Mouse (Mus musculus) neural tube, embryonic 13.5 days (tissue): ENCODE results near the gene Tnfaip3. TPM values are rescaled to one million over a fixed set of nuclear protein-coding genes. Genes with fewer than 3 reads are reported as not detected.

Experiments
- ATAC-seq: fragments of 200-750 bp; cut with Nextera tagmentation; 2 replicates; pipeline ENCODE4 v1.8.0; 2017; ENCODE audit warnings: low read depth, mild to moderate bottlenecking, moderate TSS enrichment, moderate library complexity
- H3K27ac ChIP-seq: fragments of 300-500 bp; sonication (generic); replicated peaks from 2 replicates; pipeline ENCODE4 v1.5.1; 2015; ENCODE audit warnings: moderate library complexity, mild to moderate bottlenecking, inconsistent platforms
- H3K27me3 ChIP-seq: fragments of 300-500 bp; sonication (generic); 2 replicates; pipeline ENCODE4 v1.6.1; 2015; ENCODE audit warnings: mild to moderate bottlenecking, inconsistent platforms
- H3K36me3 ChIP-seq: fragments of 300-500 bp; sonication (generic); 2 replicates; pipeline ENCODE4 v1.6.1; 2015; ENCODE audit warnings: mild to moderate bottlenecking, inconsistent platforms
- H3K4me1 ChIP-seq: fragments of 300-500 bp; sonication (generic); replicated peaks from 2 replicates; pipeline ENCODE4 v1.6.1; 2015; ENCODE audit warnings: inconsistent platforms
- H3K4me2 ChIP-seq: fragments of 300-500 bp; sonication (generic); 2 replicates; pipeline ENCODE4 v1.6.1; 2015; ENCODE audit warnings: inconsistent platforms, mild to moderate bottlenecking, moderate library complexity
- H3K4me3 ChIP-seq: fragments of 300-500 bp; sonication (generic); 2 replicates; pipeline ENCODE4 v1.5.1; 2015; ENCODE audit warnings: mild to moderate bottlenecking, inconsistent platforms
- H3K9ac ChIP-seq: fragments of 300-500 bp; sonication (generic); 2 replicates; pipeline ENCODE4 v1.6.1; 2015; ENCODE audit warnings: moderate library complexity, mild to moderate bottlenecking, inconsistent platforms
- H3K9me3 ChIP-seq: fragments of 300-500 bp; sonication (generic); 2 replicates; pipeline ENCODE4 v1.6.1; 2016; ENCODE audit warnings: inconsistent platforms
- WGBS: fragments of 180-500 bp; shearing (Covaris S2); methylation state at CpG from one replicate; pipeline ENCODE4 v1.1.7; 2015; 5-methylcytosine and 5-hydroxymethylcytosine counted together
- polyA plus RNA-seq: library from polyadenylated mRNA; unstranded; fragments of >200 nt; fragmentation: Nextera tagmentation; extraction: Ambion mirVana; gene quantifications from 2 replicates; pipeline ENCODE4 v1.2.1, GENCODE M21; 2015

Gene Tnfaip3
- polyA plus RNA-seq, 1 experiment from 2014 or later, result 1.6 TPM

- Histone ChIP-seq H3K27me3 (no peaks in the 10 kb centered on the region), H3K4me2 (no peak overlapping the region), H3K36me3 (no peaks in the 10 kb centered on the region), H3K27ac (no peak overlapping the region), H3K9me3 (no peaks in the 10 kb centered on the region), H3K4me1 (no peaks in the 10 kb centered on the region), H3K4me3 (no peak overlapping the region), H3K9ac (no peak overlapping the region)
- WGBS, result 42% methylated on average over 2 of the region's 2 CpGs
- ATAC-seq, result no peak
Measured at GRCm38 (mm10) chr10:18987046-18987906, 28.2 kb downstream of the Tnfaip3 start.

DNA sequence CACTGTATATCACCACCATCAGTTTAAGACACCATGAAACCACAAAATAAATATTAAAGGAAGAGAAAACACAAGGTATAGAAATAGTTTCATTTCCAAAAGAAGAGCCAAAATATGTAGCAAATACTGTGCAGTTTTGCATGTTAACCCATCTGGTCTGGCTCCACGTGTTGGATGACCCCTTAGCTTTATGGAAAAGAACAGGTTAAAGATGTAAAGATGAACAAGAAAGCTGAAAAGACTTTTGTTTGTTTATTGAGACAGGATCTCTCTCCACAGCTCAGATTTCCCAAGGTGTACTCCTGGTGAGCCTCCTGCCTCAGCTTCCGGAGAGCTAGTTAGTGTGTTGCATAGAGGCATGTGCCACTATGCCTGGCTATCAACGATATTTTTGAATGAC, 29.9 kb downstream of the Tnfaip3 start:
- no peak overlapping the region for H3K27ac ChIP-seq

GRCm38 (mm10) chr10:18983514-18983913, 31.9 kb downstream of the Tnfaip3 start:
- Histone ChIP-seq H3K4me2 (no peak overlapping the region), H3K9me3 (no peaks in the 10 kb centered on the region), H3K4me3 (no peak overlapping the region), H3K4me1 (no peaks in the 10 kb centered on the region), H3K36me3 (no peaks in the 10 kb centered on the region), H3K27me3 (no peaks in the 10 kb centered on the region), H3K27ac (no peak overlapping the region), H3K9ac (no peak overlapping the region)
- no peak for ATAC-seq
- WGBS, result 84% methylated on average over 6 of the region's 6 CpGs

More for the DNA sequence above, 29.9 kb downstream of the Tnfaip3 start:
- Histone ChIP-seq H3K4me2 (no peak overlapping the region), H3K9me3 (no peaks in the 10 kb centered on the region), H3K9ac (no peak overlapping the region), H3K27me3 (no peaks in the 10 kb centered on the region), H3K36me3 (no peaks in the 10 kb centered on the region), H3K4me3 (no peak overlapping the region), H3K4me1 (no peaks in the 10 kb centered on the region)
- ATAC-seq, result no peak
- WGBS, result 86% methylated on average over 3 of the region's 3 CpGs

GRCm38 (mm10) chr10:18974486-18974885, 41.0 kb downstream of the Tnfaip3 start:
- ATAC-seq, result no peak
- H3K27me3 ChIP-seq, result no peaks in the 10 kb centered on the region
- H3K27ac ChIP-seq, result no peak overlapping the region
- H3K9me3 ChIP-seq, result no peaks in the 10 kb centered on the region
- H3K9ac ChIP-seq, result no peak overlapping the region
- H3K4me2 ChIP-seq, result no peak overlapping the region
- no peaks in the 10 kb centered on the region for H3K36me3 ChIP-seq
- 88% methylated on average over 3 of the region's 3 CpGs for WGBS
- no peak overlapping the region for H3K4me3 ChIP-seq
- H3K4me1 ChIP-seq, result no peaks in the 10 kb centered on the region

DNA sequence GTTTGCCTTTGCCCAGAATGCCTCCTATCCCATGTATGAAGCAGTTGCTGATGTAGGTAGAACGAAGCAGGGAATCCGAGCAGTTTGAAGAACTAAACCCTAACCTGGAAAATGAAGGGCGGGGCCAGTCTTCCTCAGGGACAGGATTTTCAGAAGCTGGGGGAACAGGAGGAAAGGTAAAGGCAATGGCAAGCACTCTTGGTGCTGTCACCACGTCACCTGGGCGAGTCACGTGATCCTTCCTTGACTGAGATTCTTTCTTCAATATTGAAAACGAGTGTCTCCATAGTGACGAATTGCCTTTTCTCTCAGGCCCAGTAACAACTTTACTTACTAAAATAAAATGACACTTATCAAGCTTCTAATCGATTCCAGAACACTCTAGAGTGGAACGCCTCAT, 48.6 kb downstream of the Tnfaip3 start:
- Histone ChIP-seq H3K4me1 (no peaks in the 10 kb centered on the region), H3K9ac (no peak overlapping the region), H3K9me3 (no peaks in the 10 kb centered on the region), H3K36me3 (no peaks in the 10 kb centered on the region), H3K27me3 (no peaks in the 10 kb centered on the region), H3K4me3 (no peak overlapping the region), H3K27ac (no peak overlapping the region), H3K4me2 (no peak overlapping the region)
- WGBS, result 93% methylated on average over 10 of the region's 10 CpGs
- no peak for ATAC-seq

DNA sequence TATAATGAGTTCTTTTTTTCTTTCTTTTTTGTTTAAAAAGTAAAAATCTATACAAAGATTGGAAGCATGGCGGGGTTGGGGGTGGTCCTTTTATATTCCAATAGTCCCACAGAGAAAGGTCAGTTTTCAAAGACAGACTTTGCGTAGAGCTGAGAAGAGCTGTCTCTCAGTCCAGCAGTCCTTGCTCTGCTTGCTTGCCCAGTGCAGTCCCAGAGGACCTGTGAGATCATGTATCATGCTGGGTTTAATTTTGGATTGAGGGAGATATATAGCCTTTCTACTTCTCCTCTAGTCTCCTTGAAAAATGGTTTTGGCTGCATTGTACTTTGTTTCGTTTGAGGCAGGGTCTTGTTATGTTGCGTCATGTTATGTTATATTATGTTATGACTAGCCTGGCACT, 49.9 kb downstream of the Tnfaip3 start:
- Histone ChIP-seq H3K4me2 (no peak overlapping the region), H3K27ac (no peak overlapping the region), H3K4me1 (no peaks in the 10 kb centered on the region), H3K27me3 (no peaks in the 10 kb centered on the region), H3K4me3 (no peak overlapping the region), H3K36me3 (no peaks in the 10 kb centered on the region), H3K9me3 (no peaks in the 10 kb centered on the region), H3K9ac (no peak overlapping the region)
- 89% methylated on average over 4 of the region's 4 CpGs for WGBS
- ATAC-seq, result no peak

GRCm38 (mm10) chr10:18964856-18965255, 50.6 kb downstream of the Tnfaip3 start:
- Histone ChIP-seq H3K4me3 (no peak overlapping the region), H3K4me2 (no peak overlapping the region), H3K27me3 (no peaks in the 10 kb centered on the region), H3K9me3 (no peaks in the 10 kb centered on the region), H3K36me3 (no peaks in the 10 kb centered on the region), H3K9ac (no peak overlapping the region), H3K27ac (no peak overlapping the region), H3K4me1 (no peaks in the 10 kb centered on the region)
- ATAC-seq, result no peak
- WGBS, result 84% methylated on average over 7 of the region's 7 CpGs

DNA sequence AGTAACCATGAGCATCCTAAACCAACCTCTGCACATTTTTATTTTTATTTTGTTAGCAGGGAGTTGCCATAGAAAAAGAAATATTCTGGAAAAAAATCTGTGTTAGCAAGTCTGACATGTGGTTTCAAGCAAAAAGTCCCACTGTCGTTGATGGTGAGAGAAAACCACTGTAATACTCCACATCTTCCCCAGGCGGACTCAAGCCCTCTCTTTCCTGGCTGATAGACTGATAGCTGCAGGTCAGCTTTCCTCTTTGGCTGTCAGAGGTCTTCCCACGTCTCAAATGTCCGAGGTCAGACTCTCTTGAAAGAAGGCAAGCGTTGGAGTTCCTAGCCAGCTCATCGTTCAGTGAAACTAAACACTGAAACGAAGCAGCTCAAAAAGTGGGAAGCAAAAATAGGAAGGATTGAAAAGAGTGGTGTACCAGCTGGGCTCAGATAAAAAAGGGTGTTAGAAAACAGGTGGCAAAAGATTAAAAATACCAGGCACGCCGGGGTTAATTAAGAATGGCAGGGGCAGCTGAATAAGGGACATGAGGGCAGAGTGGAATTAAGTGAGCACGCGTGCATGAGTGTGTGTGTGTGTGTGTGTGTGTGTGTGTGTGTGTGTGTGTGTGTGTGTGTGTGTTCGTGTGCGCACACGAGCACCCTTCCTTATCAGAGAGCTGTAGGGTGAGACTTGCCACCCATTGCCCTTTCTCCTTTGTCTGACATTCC, 55.5 kb downstream of the Tnfaip3 start:
- H3K4me2 ChIP-seq, result no peak overlapping the region
- no peak overlapping the region for H3K4me3 ChIP-seq
- ATAC-seq, result no peak
- no peaks in the 10 kb centered on the region for H3K36me3 ChIP-seq
- H3K9ac ChIP-seq, result no peak overlapping the region
- H3K4me1 ChIP-seq, result no peaks in the 10 kb centered on the region
- 72% methylated on average over 14 of the region's 14 CpGs for WGBS
- H3K9me3 ChIP-seq, result no peaks in the 10 kb centered on the region
- H3K27ac ChIP-seq, result no peak overlapping the region
- H3K27me3 ChIP-seq, result no peaks in the 10 kb centered on the region

GRCm38 (mm10) chr10:18953706-18954071, 61.8 kb downstream of the Tnfaip3 start:
- H3K36me3 ChIP-seq, result no peaks in the 10 kb centered on the region
- no peak overlapping the region for H3K9ac ChIP-seq
- H3K4me1 ChIP-seq, result no peaks in the 10 kb centered on the region
- WGBS, result 27% methylated on average over 1 of the region's 1 CpGs
- H3K4me2 ChIP-seq, result no peak overlapping the region
- no peak overlapping the region for H3K27ac ChIP-seq
- no peaks in the 10 kb centered on the region for H3K27me3 ChIP-seq
- no peaks in the 10 kb centered on the region for H3K9me3 ChIP-seq
- H3K4me3 ChIP-seq, result no peak overlapping the region
- no peak for ATAC-seq

GRCm38 (mm10) chr10:18953011-18953705, 62.3 kb downstream of the Tnfaip3 start:
- Histone ChIP-seq H3K4me3 (no peak overlapping the region), H3K9ac (no peak overlapping the region)
- no peak for ATAC-seq

More at GRCm38 (mm10) chr10:18953011-18953705, 62.3 kb downstream of the Tnfaip3 start:
- H3K27me3 ChIP-seq, result no peaks in the 10 kb centered on the region
- H3K4me2 ChIP-seq, result no peak overlapping the region
- no peak overlapping the region for H3K27ac ChIP-seq
- H3K4me1 ChIP-seq, result no peaks in the 10 kb centered on the region
- no peaks in the 10 kb centered on the region for H3K9me3 ChIP-seq
- no peaks in the 10 kb centered on the region for H3K36me3 ChIP-seq
